Mouse (Mus musculus) yolk sac, embryonic 10.5 days (tissue): ENCODE results near the gene Ube2d1.

Source experiments
- DNase-seq: peaks from one replicate; pipeline ENCODE4 v3.0.0-alpha.2; 2017; ENCODE audit warnings: low spot score

Gene Ube2d1

GRCm38 (mm10) chr10:71284511-71285125 lies 444 bp downstream of the Ube2d1 start:
- no peak for DNase-seq

DNA sequence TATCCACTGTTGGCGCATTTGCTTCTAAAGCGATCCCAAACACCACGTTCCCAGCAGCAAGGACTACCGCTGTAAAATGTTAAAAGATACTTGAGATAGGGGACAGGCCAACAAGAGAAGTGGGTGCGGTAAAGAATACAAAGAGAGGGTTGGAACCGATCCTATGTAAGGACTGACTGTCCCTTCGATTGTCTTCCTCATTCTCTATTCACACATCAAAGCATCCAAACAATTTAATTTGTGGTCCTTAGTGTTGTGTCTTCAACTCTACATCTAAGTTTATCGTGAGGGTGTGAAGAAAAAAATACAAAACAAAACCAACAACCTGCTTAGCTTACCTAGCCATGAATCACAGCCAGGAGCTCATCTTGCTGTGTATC lies 941 bp downstream of the Ube2d1 start:
- no peak for DNase-seq

- no peak for DNase-seq
Measured at GRCm38 (mm10) chr10:71273008-71273739, 11.9 kb downstream of the Ube2d1 start.

GRCm38 (mm10) chr10:71267973-71268372 lies 17.1 kb downstream of the Ube2d1 start:
- no peak for DNase-seq

DNA sequence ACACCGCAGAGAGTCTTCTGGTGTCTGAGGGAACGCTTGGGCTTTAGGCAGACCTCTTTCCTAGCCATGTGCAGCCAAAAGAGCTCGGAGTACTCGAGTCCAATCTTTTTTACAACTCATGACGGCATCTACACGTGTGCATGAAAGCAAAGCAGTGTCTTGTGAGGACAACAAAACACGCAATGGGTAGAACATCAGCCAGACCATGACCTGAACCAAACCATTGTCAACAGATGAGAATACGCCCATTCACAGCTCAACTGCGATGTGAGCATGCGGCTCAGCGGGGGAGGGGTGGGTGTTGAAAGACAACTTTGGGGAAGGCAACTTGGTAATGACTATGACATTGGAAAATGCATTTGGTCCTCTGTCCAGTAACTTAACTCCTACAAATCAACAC lies 17.6 kb downstream of the Ube2d1 start:
- DNase-seq = no peak

DNA sequence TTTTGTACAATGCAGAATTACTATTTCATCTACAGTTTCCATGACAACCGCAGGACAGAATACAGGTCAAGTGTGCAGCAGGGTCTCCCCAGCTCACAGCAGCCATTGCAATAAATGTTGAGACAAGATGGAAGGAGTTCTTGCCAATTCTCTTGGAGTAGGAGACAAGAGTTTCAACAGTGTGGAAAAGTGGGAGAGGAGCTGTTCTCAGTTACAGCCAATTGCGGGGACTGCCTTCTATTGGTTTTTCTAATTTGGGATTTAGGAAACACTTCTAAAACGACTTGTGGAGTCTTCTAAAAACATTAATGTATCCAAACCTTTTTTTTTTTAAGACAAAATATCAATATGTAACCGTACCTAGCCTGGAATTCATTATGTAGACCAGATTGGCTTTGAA lies 20.0 kb downstream of the Ube2d1 start:
- DNase-seq = no peak

DNA sequence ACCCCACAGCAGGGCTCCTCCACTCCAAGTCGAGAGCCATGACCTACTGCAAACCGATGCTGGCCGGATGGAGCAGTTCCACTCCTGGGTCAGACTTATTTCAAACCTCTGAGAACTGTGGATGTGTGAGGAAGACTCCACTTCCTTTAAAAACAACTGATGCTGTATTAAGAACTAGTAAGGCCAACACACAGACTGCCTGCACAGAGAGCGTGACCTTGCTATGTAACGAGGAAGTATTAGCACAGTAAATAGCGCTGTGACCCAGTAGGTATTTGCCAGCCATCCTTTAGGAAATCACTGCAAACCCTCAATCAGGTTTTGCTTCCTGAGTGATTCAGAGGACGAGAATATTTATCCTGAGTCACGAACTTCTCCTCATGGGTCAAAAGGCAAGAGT lies 23.4 kb downstream of the Ube2d1 start:
- no peak for DNase-seq

DNA sequence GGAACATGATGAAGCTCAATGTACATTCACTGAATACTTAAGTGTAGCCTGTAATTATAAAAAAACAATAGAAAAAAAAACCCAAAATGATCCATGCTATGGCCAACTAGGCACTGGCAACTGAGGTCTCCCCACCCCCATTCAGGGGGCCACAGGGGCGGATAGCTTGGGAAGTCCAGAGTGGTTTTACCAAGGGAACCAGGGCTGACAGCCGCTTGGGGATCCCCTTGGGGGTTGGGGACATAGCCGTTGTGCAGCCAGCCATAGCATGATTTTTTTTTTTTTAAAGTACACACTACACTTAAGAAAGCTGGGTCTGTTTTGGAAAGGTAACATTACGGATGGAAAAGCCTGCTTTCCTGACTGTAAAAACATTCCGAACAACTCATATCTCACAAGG lies 26.1 kb downstream of the Ube2d1 start:
- DNase-seq = no peak

DNA sequence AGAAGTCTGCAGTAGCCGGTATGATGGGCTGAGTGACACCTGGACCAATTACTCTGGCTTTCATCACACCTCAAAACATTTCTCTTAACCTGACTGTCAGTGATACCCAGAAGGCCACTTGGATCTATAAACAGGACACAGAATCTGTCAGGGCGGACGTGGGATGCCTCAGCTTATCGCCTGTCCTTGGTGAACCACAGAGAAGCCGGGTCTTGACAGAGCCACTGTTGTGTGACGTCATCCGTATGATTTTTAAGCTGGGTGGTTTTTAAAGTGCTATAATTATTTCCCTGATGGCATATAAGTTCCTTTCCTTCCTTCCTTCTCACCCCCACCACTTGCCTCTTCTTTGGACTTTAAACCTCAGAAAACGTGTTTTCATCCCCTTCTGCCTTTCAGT lies 26.5 kb downstream of the Ube2d1 start:
- no peak for DNase-seq

DNA sequence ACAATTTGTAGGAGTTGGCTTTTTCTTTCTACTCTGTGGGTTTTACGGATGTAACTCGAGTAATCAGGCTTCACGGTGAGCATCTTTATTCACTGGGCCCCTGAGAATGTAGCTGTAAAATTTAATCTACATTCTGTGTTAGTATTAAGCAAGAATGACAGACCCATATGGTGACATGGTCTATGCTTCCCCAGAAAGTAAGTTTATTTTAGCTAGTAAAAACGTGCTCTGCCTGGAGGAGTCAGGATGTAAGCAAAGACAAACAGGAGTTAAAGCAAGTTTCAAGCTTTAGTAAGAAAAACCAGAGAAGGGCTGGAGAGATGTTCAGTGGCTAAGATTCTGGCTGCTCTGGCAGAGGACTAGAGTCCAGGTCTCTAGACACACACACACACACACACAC lies 31.9 kb downstream of the Ube2d1 start:
- DNase-seq = no peak

GRCm38 (mm10) chr10:71252421-71252820 lies 32.6 kb downstream of the Ube2d1 start:
- no peak for DNase-seq

DNA sequence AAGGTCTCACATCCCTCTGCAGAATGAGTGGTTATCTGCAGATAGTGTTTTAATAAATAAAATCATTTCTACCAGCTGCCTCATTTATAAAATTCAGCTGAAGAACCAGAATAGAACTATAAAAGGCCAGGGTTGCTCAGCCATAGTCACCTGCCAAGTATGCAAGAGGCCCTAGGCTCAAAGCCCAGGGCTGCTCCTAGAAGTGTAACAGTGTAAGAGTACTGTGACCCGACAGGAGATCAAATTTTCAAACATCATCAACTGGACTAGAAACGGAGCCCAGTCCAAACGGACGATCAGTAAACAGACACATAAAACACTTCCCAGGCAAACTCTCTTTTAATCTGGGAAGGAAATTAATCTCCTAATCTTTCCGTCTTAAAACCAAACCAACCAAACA lies 33.2 kb downstream of the Ube2d1 start:
- no peak for DNase-seq

GRCm38 (mm10) chr10:71251256-71251655 lies 33.8 kb downstream of the Ube2d1 start:
- no peak for DNase-seq

- no peak for DNase-seq
Measured at GRCm38 (mm10) chr10:71250472-71250871, 34.6 kb downstream of the Ube2d1 start.

DNA sequence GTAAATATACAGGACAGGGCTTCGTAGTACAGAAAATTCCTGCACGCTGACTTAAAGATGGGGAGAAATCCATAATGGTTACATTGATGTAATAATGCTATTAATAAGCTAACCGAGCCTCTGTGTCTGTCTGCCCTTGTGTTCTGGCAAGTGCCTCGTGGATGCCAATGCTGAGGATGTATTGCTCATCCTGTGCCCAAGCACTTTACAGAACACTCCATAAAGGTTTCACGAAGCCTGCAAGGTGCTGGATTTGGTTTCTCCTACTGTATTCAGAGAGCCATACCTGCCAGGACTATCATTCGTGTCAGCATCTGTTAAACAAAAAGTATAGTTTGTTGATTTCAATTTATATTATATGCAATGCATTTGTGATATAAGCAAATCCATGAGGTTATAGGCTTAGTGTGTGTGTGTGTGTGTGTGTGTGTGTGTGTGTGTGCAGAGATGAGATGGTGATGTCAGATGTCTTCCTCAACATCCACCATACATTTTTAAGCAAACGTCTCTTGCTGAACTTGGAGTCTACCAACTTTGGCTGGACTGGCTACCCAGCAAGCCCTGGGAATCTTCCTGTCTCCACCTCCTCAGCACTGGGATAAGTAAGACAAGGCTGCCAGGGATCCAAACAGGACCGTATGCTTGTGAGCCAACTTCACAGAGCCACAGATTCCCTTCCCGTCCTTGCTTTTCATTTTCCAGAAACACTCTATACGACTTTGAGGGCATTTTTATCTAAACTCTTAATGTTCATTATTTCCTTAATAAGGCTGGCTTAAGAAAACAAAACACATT lies 35.8 kb downstream of the Ube2d1 start:
- DNase-seq = no peak

DNA sequence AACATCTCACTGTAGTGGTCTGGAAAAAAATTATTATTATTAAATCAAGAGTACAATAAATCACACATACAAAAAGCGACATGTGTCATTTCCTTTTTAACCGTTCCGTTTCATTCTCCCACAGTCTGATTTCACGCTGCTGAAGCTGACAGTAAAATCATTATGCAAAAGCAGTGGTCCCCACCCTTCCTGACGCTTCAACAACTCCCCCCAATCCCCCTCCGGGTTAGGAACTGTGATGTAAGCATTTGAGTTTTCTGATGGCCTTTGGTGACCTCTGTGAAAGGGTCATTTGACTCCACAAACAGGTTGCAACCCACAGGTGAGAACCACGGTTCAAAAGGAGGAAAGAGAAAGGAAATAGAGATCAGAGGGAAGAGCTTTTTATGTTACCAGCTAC lies 38.1 kb downstream of the Ube2d1 start:
- no peak for DNase-seq

DNA sequence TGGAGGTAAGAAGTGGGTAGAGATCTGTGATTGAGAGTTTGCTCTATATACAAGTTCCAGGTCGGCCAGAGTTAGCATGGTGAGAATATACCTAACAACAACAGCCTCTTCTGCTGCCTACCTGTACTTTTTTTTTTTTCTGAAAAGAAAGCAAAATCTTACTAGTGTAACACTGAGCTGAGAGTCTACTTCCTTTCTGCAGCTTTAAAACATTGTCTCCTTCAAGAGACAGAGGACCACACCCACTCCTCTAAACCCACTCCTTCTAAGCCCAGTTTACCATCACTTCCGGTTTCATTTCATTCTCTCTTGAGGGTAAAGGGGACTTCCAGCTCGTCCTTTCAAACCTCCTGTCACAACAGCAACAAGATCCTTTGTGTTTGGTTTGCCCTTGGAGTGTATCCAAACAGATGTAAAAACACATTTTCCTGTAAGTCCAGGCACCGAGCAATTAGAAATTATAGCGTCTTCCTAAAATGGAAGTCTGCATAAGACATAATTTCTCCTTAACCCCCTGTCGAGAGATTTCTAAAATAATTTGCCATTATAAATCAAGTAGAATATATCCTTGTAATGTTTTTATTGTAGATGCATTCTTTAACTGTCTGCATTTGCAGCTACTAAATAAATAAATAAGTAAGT lies 45.5 kb downstream of the Ube2d1 start:
- no peak for DNase-seq

- no peak for DNase-seq
Measured at GRCm38 (mm10) chr10:71238240-71238554, 46.9 kb downstream of the Ube2d1 start, which contains the start of gene Tfam. Gene Tfam, minus strand, starts transcription at chr10:71238280.

GRCm38 (mm10) chr10:71237516-71238239 lies 47.4 kb downstream of the Ube2d1 start:
- DNase-seq = peak; percentile 99

DNA sequence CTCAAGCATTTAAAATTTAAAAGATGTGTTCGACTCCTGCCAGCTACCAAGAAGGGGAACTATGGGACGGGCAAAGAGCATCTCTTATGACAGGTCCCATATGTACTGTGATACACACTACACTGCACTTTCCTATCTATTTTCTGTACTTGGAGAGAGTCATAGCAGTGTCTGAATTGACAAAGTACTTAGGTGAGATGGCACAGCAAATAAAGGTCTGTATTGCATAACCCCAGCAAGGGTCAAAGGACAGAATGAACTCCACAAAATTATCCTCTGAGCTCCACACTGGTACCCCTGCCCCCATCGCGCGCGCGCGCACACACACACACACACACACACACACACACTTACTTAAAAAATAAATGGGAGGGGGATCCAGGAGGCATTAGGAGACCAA lies 51.0 kb downstream of the Ube2d1 start:
- DNase-seq = peak; percentile 44

- DNase-seq = peak; percentile 42
Measured at GRCm38 (mm10) chr10:71225894-71226293, 59.2 kb downstream of the Ube2d1 start.

DNA sequence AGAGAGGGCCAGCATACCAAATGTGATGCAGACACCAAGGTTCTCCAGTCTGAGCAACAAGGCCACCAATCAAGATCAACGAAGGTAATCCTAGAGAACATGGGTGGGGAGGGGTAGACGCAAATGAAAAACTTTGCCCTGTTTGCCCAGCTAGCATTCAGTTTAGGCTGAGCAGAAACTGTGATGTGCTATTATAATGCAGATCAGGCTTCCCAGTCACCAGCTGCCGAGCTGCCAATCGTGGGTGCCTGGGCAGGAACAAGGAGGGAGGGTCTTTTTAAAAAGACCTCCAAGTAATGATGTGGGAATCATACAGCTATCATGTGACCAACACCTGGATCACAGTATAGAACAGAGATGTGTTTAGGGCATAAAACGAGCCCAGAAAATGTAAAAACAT lies 62.0 kb downstream of the Ube2d1 start:
- DNase-seq = no peak
